Mouse (Mus musculus): ENCODE data around the gene Rhpn2.

Rhpn2 gene

DNA sequence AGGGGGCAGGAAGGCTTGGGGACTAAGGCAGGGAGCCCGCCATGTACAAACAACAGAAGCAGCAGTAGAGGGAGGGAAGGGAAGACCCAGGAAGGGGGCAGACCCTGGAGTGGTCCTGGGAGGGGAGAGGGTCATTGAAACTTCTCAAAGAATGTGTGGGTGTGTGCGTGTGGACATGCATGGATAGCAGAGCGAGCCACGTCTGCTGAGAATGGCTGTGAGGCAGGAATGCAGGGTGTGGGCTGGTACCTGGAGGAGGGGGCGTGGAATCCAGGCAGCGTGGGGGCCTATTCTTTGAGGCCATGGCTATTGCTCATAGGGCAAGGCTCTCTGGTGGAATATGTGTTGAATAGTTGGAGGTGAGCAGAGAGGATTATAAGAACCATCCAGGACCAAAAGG, 54.7 kb downstream of the Rhpn2 start:
- DNase-seq (ENCODE audit: low spot score): no peak

DNA sequence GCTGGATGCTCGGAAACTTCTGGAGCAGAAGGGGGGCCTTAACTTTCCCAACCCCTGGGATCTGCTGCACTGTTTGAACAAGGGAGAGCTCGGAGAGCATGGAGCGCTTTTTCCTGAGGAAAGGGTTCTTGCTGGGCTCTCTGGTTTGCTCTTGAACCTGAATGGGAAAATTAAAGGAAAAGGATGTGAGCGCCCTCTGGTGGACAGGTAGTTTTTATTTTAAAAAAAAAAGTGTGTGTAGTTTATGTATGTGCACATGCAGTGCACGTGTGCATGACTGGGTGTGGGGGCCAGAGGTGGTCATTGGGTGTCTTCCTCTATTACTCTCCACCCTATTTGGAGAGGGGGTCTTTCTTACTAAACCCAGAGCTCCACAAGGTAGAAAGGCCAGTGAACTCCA, 59.0 kb downstream of the Rhpn2 start:
- peak; percentile 34 for DNase-seq (ENCODE audit: low spot score)

DNA sequence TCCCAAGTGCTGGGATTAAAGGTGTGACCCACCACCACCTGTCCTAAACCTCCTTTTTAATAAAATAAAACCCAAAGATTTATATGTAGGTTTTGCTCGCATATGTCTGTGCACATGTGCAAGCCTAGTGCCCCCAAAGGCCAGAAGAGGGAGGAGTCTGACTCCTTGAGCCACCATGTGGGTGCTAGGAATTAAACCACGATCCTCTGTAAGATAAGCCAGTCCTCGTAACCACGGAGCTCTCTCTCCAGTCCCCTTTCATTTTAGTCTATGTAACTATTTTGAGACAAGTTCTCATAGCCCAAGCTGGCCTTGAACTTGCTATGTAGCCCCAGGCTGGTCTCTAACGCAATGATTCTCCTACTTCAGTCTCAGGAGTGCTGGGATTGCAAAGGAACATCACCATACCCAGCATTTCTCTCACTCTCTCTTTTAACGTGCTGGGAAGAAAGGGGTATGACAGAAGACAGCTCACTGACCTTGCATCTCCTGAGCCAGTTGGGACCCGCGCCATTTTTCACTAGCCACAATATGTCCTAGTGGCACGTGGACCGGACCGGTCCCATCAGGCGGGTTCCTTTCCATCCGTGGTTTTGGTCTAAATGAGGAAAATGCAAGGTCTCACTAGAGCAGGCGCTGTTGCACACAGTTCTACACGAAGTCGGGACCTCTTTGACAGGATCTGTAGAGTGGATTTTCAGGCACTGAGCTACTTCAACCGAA, 61.9 kb downstream of the Rhpn2 start:
- peak; percentile 44 for DNase-seq (ENCODE audit: low spot score)

DNA sequence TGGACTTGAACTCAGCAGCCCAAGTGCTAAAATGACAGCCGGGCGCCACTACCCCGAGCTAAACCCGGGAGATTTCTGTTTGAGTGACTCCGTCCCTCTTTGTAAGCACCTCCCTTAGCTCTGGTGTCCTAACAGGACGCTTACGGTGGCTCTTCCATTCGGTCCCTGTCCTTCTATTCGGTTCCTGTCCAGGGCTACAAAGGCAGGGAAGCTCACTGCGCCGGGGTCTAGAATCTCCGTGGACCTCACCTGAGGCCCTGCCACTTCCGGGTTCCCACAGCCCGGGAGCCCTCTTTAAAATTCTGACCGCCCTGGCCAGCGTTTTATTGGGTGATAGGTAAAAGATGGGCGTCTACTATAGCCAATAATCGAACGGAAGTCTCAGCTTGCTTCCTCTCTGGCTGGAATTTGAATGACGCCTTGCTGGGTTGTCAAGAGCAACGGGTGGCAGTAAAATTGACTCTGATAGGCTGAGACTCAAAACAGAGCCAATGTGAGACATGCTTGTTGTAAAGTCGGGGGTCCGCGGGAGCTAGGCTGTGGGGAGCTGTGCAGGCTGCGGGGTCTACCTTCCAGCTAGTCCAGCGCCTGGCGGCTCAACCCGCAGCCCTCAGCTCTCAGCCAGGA, 62.7 kb downstream of the Rhpn2 start, which contains the start of the genes Faap24 and Cep89:
Faap24 (minus strand) TSS at position 295 of the 627 bp plus-strand sequence.
Cep89 (plus strand) TSS at position 494 of the 627 bp plus-strand sequence.
- DNase-seq (ENCODE audit: low spot score): peak; percentile 97

DNA sequence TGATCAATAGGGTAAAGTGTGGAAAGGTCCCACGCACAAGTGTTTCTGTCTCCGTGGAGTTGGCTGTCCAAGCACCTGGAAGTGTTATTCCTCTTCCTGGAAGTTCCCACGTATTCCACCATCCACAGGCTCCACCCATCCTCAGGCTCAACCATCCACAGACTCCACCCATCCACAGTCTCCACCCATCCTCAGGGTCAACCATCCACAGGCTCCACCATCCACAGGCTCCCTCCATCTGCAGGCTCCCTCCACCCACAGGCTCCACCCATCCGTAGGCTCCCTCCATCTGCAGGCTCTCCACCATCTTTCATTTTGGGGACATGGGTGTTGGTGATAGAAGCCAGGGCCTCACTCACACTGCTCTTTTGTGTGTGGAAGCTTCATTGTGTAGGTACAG, 67.2 kb downstream of the Rhpn2 start:
- no peak for DNase-seq (ENCODE audit: low spot score)

DNA sequence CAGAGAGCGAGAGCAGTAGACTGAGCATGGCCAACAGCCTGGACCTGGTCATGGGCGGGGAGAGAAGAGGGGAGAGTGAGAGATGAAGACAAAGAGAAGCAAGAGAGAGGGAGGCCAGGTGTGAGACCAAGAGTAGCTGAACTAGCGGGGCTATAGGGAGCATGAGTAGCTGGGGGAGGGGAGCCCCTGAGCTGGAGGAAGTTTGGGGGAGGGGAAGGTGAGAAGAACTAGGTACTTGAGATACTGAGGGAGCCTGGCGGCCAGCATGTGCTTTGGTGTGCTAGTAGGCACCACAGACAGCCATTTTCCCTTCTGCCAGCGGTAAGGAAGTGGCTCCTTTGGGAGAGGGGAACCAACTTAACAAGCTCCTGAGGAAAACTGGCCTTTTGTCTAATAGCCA, 81.3 kb downstream of the Rhpn2 start:
- DNase-seq (ENCODE audit: low spot score): no peak

DNA sequence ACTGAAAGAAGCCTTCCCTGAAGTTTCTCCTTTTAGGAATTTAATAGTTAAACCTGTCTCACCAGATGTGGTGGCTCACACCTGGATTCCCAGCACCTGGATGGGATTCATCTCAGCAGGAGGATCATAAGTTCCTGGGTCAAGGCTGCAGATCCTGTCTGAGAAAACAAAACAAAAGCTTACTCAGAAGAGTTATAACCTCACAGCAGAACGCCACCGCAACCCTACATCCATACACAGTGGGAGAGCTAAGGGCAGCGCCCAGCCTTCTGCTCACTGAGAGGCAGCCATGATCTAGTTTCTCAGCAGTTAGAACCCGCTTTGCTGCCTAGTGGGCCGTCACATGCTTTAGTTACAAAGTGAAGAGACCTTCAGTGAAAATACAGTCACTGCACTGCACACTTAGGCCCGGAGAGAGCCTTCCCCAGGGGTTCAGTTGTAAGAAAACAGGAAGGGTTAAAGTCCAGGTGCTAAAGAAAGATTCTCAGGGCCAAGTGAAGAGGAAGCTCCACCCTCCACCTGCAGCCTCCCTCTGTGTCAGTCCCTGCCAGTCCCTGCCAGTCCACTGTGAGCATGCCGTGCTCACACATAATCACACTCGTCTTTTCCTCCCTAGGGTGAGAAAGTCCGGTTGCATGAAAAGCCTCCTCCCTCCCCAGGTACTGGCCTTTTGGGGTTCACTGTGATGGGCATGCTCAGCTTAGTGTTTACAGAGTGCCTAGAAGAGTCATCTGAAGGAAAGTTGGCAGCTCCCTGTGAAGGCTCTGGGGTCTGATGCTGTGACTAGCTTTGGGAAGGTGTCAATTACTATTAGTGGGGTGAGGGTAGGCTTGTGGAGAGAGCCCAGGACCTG, 82.1 kb downstream of the Rhpn2 start:
- no peak for DNase-seq (ENCODE audit: low spot score)

DNA sequence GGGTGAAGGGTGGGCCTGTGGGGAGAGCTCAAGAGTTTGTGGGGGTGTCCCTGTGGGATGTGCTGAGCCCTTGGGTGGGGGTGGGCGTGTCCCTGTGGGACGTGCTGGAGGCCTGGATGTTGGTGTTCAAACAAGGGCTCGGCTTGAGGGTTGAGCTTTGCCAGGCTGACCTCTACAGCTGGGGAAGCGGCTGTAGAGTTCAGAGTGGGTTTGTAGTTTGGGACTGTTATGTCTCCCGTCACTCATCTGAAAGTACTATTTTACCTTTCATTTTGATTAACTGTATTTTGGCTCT, 82.6 kb downstream of the Rhpn2 start:
- DNase-seq (ENCODE audit: low spot score): no peak

DNA sequence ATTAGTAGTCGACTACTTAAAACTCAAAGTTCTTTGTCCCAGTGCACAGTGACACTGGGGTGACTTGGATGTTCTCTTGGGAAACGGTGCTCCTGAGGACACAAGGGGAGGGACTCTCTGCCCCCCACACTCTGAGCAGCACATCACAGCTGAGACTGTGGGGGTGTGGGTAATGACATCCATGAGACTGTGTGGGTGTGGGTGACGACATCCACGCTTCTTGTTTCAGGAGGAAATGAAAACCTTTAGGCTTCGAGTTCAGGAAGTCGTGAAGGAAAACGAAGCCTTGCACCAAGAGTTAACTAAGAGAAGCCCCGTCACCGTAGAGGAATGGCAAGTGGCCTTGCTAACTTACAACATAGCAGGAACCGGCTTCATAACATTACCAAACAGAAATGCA, 89.1 kb downstream of the Rhpn2 start:
- DNase-seq (ENCODE audit: low spot score): no peak

DNA sequence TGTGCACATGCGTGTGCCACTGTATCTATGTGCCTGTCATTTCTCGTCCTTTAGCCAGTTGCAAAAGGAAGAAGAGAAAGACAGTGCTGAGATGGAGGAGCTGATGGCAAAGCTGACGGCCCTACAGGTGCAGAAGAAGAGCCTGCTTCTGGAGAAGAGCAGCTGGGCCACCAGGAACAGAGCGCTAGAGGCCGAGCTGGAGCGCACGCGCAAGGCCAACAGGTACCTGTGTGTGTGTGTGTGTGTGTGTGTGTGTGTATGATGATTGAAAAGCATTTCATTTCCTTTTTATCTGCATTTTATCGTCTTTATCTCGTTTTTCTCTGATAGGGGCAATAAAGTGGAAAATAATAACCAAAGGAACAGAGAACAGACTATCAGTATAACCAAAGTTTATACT, 94.2 kb downstream of the Rhpn2 start:
- DNase-seq (ENCODE audit: low spot score): no peak

DNA sequence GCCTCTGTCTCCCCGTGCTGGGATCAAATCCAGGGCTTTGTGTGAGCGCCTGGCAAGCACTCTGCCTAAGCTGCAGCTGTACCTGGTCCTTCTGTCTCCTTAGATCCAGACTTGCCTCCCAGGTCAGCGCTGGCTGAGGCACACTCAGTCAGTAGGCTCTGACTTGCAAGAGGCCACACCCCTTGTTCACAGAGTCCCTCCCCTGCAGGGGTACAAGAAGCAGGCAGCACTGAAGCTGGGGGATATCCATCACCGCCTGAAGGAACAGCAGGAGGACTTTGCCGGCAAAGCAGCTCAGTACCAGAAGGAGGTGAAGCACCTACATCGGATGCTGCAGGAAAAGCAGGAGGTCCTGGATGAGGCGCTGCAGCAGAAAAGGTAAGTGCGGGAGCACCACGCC, 101.3 kb downstream of the Rhpn2 start:
- DNase-seq (ENCODE audit: low spot score): no peak

Measured in c-Kit-positive CD71-positive TER-119-positive erythroid progenitor cells, embryonic 14.5 days (primary cell).